Mouse (Mus musculus): ENCODE measurements around the gene Nfkbie.

Gene Nfkbie

DNA sequence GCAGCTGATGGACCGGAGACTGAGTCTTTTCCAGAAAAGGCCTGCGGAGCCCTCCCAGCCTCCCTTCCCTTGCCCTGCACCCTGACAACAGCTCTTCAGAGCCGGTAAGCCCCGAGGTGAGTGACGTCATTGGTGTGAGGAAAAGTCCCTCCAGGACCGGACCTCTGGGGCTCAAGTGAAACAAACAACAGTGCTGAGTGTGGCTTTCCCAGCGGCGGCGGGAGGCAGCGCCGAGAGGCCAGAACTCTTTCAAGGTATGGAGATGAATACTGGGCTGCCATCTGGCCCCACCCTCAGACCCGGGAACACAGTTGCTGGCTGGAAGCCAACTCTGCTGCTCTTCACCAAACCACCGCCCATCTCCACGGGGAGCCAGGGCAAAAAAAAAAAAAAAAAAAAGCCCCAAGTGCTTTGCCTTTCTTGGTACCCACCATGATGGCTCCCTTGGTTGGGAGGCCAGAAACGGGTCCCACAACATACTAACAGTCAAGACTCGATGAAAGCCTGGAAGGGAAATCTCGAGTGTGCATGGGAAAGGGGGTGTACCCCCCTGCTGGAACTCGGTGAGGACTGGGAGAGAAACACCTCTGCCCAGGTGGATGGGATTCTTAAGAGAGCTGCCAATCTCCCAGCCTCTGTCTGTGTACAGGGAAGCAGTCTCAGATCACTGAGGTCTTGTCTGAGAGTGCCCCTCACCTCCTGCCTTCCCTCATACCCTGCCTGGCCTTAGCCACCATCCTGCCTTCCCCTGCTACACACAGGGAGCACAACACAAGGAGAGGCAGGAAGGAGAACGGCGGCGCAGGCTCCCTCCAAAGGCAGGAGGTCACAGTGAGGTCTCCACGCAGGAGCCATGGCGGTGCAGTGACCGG is 11.3 kb upstream of the Nfkbie start:
- DNase-seq (ENCODE audit: low spot score), result no peak

- DNase-seq (ENCODE audit: low spot score), result no peak
These were observed 10.6 kb upstream of the Nfkbie start for GRCm38 (mm10) chr17:45544873-45545277.

- DNase-seq (ENCODE audit: low spot score), result no peak
These were observed 10.1 kb upstream of the Nfkbie start for GRCm38 (mm10) chr17:45545278-45545961.

DNA sequence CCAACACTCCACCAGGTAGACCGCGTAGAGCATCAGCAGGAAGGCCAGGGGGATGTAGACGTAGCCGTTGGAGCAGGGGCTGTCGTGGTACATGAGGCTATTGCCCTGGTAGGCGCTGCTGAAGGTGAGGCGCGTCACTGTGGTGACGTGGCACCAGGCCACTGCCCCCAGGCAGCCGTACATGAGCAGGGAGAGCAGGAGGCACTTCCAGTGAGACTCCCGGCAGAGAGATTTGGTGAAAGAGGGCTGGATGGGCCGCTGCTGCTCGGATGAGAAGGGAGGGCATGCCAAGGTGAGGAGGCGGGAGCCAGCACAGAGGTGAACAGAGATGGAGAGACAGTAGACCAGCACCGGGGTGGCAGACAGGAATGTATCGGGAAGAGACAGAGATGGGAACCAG is 8.6 kb upstream of the Nfkbie start:
- DNase-seq (ENCODE audit: low spot score), result no peak

- no peak for DNase-seq (ENCODE audit: low spot score)
These were observed 7.9 kb upstream of the Nfkbie start for GRCm38 (mm10) chr17:45547461-45548190.

GRCm38 (mm10) chr17:45548541-45549512 is 6.7 kb upstream of the Nfkbie start:
- DNase-seq (ENCODE audit: low spot score), result no peak

GRCm38 (mm10) chr17:45549617-45550181 is 5.8 kb upstream of the Nfkbie start, which contains the start of gene Tmem151b:
Gene Tmem151b (minus strand): TSS chr17:45549677.
- DNase-seq (ENCODE audit: low spot score), result no peak

DNA sequence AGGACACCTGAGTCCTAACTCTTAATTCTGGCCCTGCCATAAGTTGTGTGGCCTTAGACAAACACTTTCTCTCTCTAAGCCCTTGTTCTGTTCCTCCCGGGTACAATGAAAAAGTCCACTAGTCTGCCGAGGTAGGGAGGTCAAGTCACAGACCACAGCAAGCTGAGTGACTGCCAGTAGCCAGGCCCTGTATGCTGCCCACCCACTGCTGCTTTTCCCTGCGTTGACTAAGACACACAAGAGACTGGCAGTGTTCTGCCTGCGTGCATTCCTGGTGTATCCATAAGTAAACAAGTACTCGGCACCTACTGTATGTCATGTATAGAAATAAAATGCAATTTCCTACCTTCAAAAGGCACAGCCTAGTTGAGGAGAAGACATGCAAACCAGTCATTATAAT is 5.2 kb upstream of the Nfkbie start:
- no peak for DNase-seq (ENCODE audit: low spot score)

DNA sequence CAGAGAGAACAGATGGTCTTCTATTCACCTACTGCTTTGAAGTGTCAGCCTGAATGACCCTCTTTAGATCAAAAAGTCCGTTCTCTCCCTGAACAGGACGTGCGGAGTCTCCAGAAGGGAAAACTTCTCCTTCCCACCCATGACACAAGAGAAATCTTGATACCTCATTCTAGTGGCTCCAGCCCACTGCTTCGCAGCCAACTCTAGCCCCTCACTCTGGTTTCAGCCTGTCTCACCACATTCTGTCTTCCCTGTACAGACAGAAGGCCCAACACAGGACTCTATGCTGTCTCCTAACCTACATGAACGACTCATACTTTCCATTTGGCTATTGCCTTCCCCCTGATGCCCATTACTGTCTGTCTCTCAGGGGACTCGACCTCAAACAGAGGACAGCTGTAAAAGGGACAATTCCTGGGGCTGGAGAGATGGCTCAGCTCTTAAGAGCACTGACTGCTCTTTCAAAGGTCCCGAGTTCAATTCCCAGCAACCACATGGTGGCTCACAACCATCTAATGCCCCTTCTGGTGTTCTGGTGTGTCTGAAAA is 4.2 kb upstream of the Nfkbie start:
- DNase-seq (ENCODE audit: low spot score), result no peak

DNA sequence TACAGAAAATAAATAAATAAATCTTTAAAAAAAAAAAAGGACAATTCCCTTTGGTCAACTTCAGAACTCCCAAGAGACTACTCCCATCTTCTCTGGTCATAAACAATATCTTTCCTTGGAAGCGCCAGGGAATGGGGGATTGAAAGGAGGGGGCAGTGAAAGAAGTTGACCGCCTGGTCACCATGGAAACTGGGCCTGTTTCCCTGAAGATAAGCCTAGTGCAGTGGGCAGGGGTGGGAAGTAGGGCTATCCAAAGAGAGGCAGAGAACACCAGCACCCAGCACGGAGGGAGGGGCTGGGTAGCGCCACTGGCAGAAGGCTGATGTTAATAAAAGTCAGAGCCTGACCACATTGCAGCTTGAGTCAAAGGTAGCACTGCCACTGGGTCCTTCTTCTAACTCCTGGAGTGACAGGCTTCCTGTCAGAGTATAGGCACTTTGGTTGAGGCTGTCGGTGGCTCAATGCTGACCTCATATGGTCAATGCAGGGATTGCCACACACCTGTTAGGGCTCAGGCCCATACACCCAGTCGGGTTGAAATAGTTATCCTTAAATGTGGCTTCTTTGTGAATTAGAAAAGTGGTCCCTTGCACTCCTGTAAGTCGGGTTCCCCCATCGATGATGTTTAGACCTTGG is 3.6 kb upstream of the Nfkbie start:
- peak; percentile 77 for DNase-seq (ENCODE audit: low spot score)

- DNase-seq (ENCODE audit: low spot score), result no peak
These were observed 2.4 kb upstream of the Nfkbie start for GRCm38 (mm10) chr17:45553065-45553464.

GRCm38 (mm10) chr17:45554420-45554819 is 1.1 kb upstream of the Nfkbie start:
- DNase-seq (ENCODE audit: low spot score), result no peak

- DNase-seq (ENCODE audit: low spot score), result no peak
These were observed 595 bp downstream of the Nfkbie start for GRCm38 (mm10) chr17:45556107-45556489.

- DNase-seq (ENCODE audit: low spot score), result no peak
These were observed 1.2 kb downstream of the Nfkbie start for GRCm38 (mm10) chr17:45556514-45557245.

- DNase-seq (ENCODE audit: low spot score), result no peak
These were observed 1.8 kb downstream of the Nfkbie start for GRCm38 (mm10) chr17:45557246-45557824.

- no peak for DNase-seq (ENCODE audit: low spot score)
These were observed 2.7 kb downstream of the Nfkbie start for GRCm38 (mm10) chr17:45557998-45558862.

DNA sequence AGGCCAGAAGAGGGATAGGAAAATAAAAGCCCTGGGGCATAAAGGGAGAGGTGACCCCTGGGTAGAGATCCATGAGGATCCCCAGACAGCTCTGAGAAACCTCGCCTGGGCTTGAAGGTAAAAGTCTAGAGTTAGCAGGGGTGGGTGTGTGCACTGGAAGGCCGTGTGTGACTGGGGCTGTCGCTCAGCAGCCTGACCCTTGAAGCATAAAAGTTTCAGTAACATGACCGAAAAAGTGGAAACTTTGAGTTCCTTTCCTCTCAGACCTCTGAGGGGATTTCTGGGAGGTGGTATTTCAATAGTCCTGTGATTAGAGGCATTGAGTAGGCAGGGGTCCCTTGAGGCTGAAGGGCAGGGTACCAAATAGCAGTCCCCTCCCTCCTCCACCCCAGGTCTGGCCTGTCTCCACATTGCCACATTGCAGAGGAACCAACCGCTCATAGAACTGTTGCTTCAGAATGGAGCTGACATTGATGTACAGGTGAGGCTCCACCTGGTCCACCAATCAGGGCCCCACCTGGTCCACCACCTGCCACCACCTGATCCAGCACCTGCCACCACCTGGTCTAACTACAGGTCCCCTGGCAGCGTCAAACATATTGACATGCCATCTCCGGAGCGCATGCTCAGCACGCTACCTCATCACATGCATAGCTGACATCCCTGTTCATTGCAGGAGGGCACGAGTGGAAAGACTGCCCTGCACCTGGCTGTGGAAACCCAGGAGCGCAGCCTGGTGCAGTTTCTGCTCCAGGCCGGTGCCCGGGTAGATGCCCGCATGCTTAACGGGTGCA is 4.4 kb downstream of the Nfkbie start:
- DNase-seq (ENCODE audit: low spot score), result no peak
